Mouse (Mus musculus) lung, postnatal 0 days (tissue): ENCODE data around the gene Rab11b. TPM values are rescaled to one million over a fixed set of nuclear protein-coding genes. Genes with fewer than 3 reads are reported as not detected.

Source experiments
- ATAC-seq: fragments of 200-750 bp; cut with Nextera tagmentation; 2 replicates; pipeline ENCODE4 v1.8.0; 2017; ENCODE audit warnings: moderate library complexity
- DNase-seq: peaks from one replicate; pipeline ENCODE4 v3.0.0-alpha.2; 2016; ENCODE audit warnings: low spot score
- H3K27ac ChIP-seq: fragments of 300-500 bp; sonication (generic); 2 replicates; pipeline ENCODE4 v1.5.1; 2014; ENCODE audit warnings: antibody characterized with exemption, mild to moderate bottlenecking, low read length, mixed read lengths
- H3K27me3 ChIP-seq: fragments of 300-500 bp; sonication (generic); replicated peaks from 2 replicates; pipeline ENCODE4 v1.6.1; 2014; ENCODE audit warnings: low read length, mixed read lengths; ENCODE audit not compliant: insufficient read depth
- H3K36me3 ChIP-seq: fragments of 300-500 bp; sonication (generic); 2 replicates; pipeline ENCODE4 v1.6.1; 2014; ENCODE audit warnings: low read length, mixed read lengths; ENCODE audit not compliant: insufficient read depth
- H3K4me1 ChIP-seq: fragments of 300-500 bp; sonication (generic); 2 replicates; pipeline ENCODE4 v1.6.1; 2014; ENCODE audit warnings: antibody characterized with exemption, low read depth, low read length, mixed read lengths; ENCODE audit not compliant: insufficient read depth
- H3K4me2 ChIP-seq: fragments of 300-500 bp; sonication (generic); replicated peaks from 2 replicates; pipeline ENCODE4 v1.6.1; 2014; ENCODE audit warnings: low read depth, mild to moderate bottlenecking, low read length, moderate library complexity, mixed read lengths
- H3K4me3 ChIP-seq: fragments of 300-500 bp; sonication (generic); 2 replicates; pipeline ENCODE4 v1.5.1; 2014; ENCODE audit warnings: low read depth, low read length
- H3K9ac ChIP-seq: fragments of 300-500 bp; sonication (generic); replicated peaks from 2 replicates; pipeline ENCODE4 v1.6.1; 2014; ENCODE audit warnings: low read depth, mild to moderate bottlenecking
- H3K9me3 ChIP-seq: fragments of 300-500 bp; sonication (generic); 2 replicates; pipeline ENCODE4 v1.6.1; 2016; ENCODE audit warnings: low read length, mixed read lengths
- CTCF ChIP-seq: IDR thresholded peaks from 2 replicates; pipeline ENCODE4 v1.5.1; 2016; ENCODE audit warnings: antibody characterized with exemption, mild to moderate bottlenecking
- EP300 ChIP-seq: IDR thresholded peaks from 2 replicates; pipeline ENCODE4 v1.6.1; 2016; ENCODE audit warnings: antibody characterized with exemption, mild to moderate bottlenecking, control low read depth
- WGBS: fragments of 180-500 bp; shearing (Covaris S2); extraction: QIAGEN DNeasy Blood & Tissue Kit; methylation state at CpG from one replicate; pipeline ENCODE4 v1.1.7; 2014; 5-methylcytosine and 5-hydroxymethylcytosine counted together
- polyA plus RNA-seq: library from polyadenylated mRNA; unstranded; fragments of >200 nt; fragmentation: Nextera tagmentation; extraction: Ambion mirVana; gene quantifications from 2 replicates; pipeline ENCODE4 v1.2.1, GENCODE M21; 2015

Gene Rab11b
- polyA plus RNA-seq, 1 experiment from 2014 or later = 279 TPM

GRCm38 (mm10) chr17:33714779-33715178 lies 45.6 kb downstream of the Rab11b start:
- Histone ChIP-seq H3K4me2 (no peak overlapping the region), H3K27me3 (no peaks in the 10 kb centered on the region), H3K4me1 (no peaks in the 10 kb centered on the region), H3K9ac (no peak overlapping the region), H3K36me3 (no peaks in the 10 kb centered on the region), H3K27ac (no peak overlapping the region), H3K9me3 (no peaks in the 10 kb centered on the region), H3K4me3 (no peak overlapping the region)
- ATAC-seq (no peak), DNase-seq (no peak)
- TF ChIP-seq CTCF (no peak), EP300 (no peak)
- 90% methylated on average over 1 of the region's 1 CpGs for WGBS

GRCm38 (mm10) chr17:33713271-33713670 lies 47.1 kb downstream of the Rab11b start:
- peaks cover 3% of the 10 kb centered on the region for H3K36me3 ChIP-seq
- no peak for TF ChIP-seq EP300
- no peaks in the 10 kb centered on the region for H3K4me1 ChIP-seq
- no peak overlapping the region for H3K4me2 ChIP-seq
- H3K27ac ChIP-seq = no peak overlapping the region
- 51% methylated on average over 5 of the region's 5 CpGs for WGBS
- DNase-seq (no peak), ATAC-seq (0 out of 2 replicates have a peak, but pooled peaks have one; percentile 25)
- H3K9ac ChIP-seq = no peak overlapping the region
- no peaks in the 10 kb centered on the region for H3K27me3 ChIP-seq
- H3K4me3 ChIP-seq = no peak overlapping the region
- H3K9me3 ChIP-seq = no peaks in the 10 kb centered on the region

GRCm38 (mm10) chr17:33709834-33710233 lies 50.5 kb downstream of the Rab11b start:
- H3K27me3 ChIP-seq = no peaks in the 10 kb centered on the region
- DNase-seq (no peak), ATAC-seq (no peak)
- no peaks in the 10 kb centered on the region for H3K4me1 ChIP-seq
- no peak overlapping the region for H3K9ac ChIP-seq
- H3K9me3 ChIP-seq = no peaks in the 10 kb centered on the region
- 78% methylated on average over 3 of the region's 3 CpGs for whole genome bisulfite sequencing
- H3K27ac ChIP-seq = no peak overlapping the region
- H3K4me3 ChIP-seq = no peak overlapping the region
- TF ChIP-seq EP300 (no peak), CTCF (no peak)
- H3K36me3 ChIP-seq = peaks cover 4% of the 10 kb centered on the region
- H3K4me2 ChIP-seq = no peak overlapping the region

- no peak for TF ChIP-seq CTCF
- TF ChIP-seq EP300 = no peak
- Histone ChIP-seq H3K9me3 (no peaks in the 10 kb centered on the region), H3K4me1 (no peaks in the 10 kb centered on the region), H3K4me3 (no peak overlapping the region), H3K4me2 (no peak overlapping the region), H3K9ac (no peak overlapping the region), H3K27ac (no peak overlapping the region), H3K36me3 (peaks cover 18% of the 10 kb centered on the region; the same call in 1 of the 2 replicates), H3K27me3 (no peaks in the 10 kb centered on the region)
- 86% methylated on average over 9 of the region's 9 CpGs for WGBS
- no peak for DNase-seq
- no peak for ATAC-seq
These were observed 57.2 kb downstream of the Rab11b start for GRCm38 (mm10) chr17:33703091-33703490.

- Histone ChIP-seq H3K9me3 (no peaks in the 10 kb centered on the region), H3K9ac (no peak overlapping the region), H3K4me3 (no peak overlapping the region), H3K4me2 (no peak overlapping the region), H3K27me3 (no peaks in the 10 kb centered on the region), H3K4me1 (no peaks in the 10 kb centered on the region), H3K36me3 (peaks cover 22% of the 10 kb centered on the region; the same call in 1 of the 2 replicates), H3K27ac (no peak overlapping the region)
- no peak for ATAC-seq
- no peak for DNase-seq
- WGBS = 57% methylated on average over 1 of the region's 1 CpGs
- TF ChIP-seq CTCF (no peak), EP300 (no peak)
These were observed 58.2 kb downstream of the Rab11b start for GRCm38 (mm10) chr17:33702178-33702577.

- no peaks in the 10 kb centered on the region for H3K27me3 ChIP-seq
- 83% methylated on average over 1 of the region's 1 CpGs for WGBS
- no peak for TF ChIP-seq CTCF
- no peak for TF ChIP-seq EP300
- H3K4me3 ChIP-seq = no peak overlapping the region
- DNase-seq = no peak
- H3K9me3 ChIP-seq = no peaks in the 10 kb centered on the region
- no peaks in the 10 kb centered on the region for H3K4me1 ChIP-seq
- peaks cover 41% of the 10 kb centered on the region; the same call in 1 of the 2 replicates for H3K36me3 ChIP-seq
- H3K27ac ChIP-seq = no peak overlapping the region
- ATAC-seq = no peak
- H3K4me2 ChIP-seq = no peak overlapping the region
- H3K9ac ChIP-seq = no peak overlapping the region
These were observed 64.9 kb downstream of the Rab11b start for GRCm38 (mm10) chr17:33695471-33695870.

Other genes starting within 250 kb of the Rab11b start
- gene Adamts10, start 236.3 kb downstream of the Rab11b start, polyA plus RNA-seq = 79.8 and 90.6 TPM in 2 replicates
- 6.5 and 8.1 TPM in 2 replicates for gene Myo1f, start 204.8 kb downstream of the Rab11b start, polyA plus RNA-seq
- gene Zfp414, start 131.4 kb downstream of the Rab11b start, polyA plus RNA-seq = 30.5 and 34.2 TPM in 2 replicates
- gene Pram1, start 122.5 kb downstream of the Rab11b start, polyA plus RNA-seq = 1.00 and 1.3 TPM in 2 replicates
- gene Hnrnpm, start 73.7 kb downstream of the Rab11b start, polyA plus RNA-seq = 112 and 146 TPM in 2 replicates
- gene March2, start 41.9 kb downstream of the Rab11b start, polyA plus RNA-seq = 104 and 106 TPM in 2 replicates
- 125 and 137 TPM in 2 replicates for gene Angptl4, start 21.3 kb upstream of the Rab11b start, polyA plus RNA-seq
- gene Kank3, start 50.0 kb upstream of the Rab11b start, polyA plus RNA-seq = 186 and 211 TPM in 2 replicates
- 906 and 1,023 TPM in 2 replicates for gene Rps28, start 64.0 kb upstream of the Rab11b start, polyA plus RNA-seq
- 455 and 501 TPM in 2 replicates for gene Ndufa7, start 64.0 kb upstream of the Rab11b start, polyA plus RNA-seq
- gene Cd320, start 82.6 kb upstream of the Rab11b start, polyA plus RNA-seq = 37.6 and 39.3 TPM in 2 replicates
- not detected in 2 replicates for gene Gm7029, start 113.3 kb upstream of the Rab11b start, polyA plus RNA-seq
- 0.37 and 1.0 TPM in 2 replicates for gene Kifc1, start 130.1 kb upstream of the Rab11b start, polyA plus RNA-seq
- 0.29 and 0.55 TPM in 2 replicates for gene Platr17, start 144.6 kb upstream of the Rab11b start, polyA plus RNA-seq
- gene Daxx, start 148.9 kb upstream of the Rab11b start, polyA plus RNA-seq = 23.9 and 29.0 TPM in 2 replicates
- 102 and 113 TPM in 2 replicates for gene Tapbp, start 155.4 kb upstream of the Rab11b start, polyA plus RNA-seq
- gene Zbtb22, start 155.4 kb upstream of the Rab11b start, polyA plus RNA-seq = 16.6 and 17.0 TPM in 2 replicates
- 39.0 and 45.2 TPM in 2 replicates for gene Rgl2, start 169.0 kb upstream of the Rab11b start, polyA plus RNA-seq
- gene Pfdn6, start 179.8 kb upstream of the Rab11b start, polyA plus RNA-seq = 99.7 and 103 TPM in 2 replicates
- 8.8 TPM in 2 replicates for gene Wdr46, start 180.1 kb upstream of the Rab11b start, polyA plus RNA-seq
- gene B3galt4, start 191.0 kb upstream of the Rab11b start, polyA plus RNA-seq = 9.3 and 12.0 TPM in 2 replicates
- 28.5 and 31.1 TPM in 2 replicates for gene Vps52, start 195.3 kb upstream of the Rab11b start, polyA plus RNA-seq
- gene Rps18, start 195.5 kb upstream of the Rab11b start, polyA plus RNA-seq = 1,282 and 1,435 TPM in 2 replicates
- gene H2-K1, start 239.8 kb upstream of the Rab11b start, polyA plus RNA-seq = 213 and 222 TPM in 2 replicates